Mouse (Mus musculus) embryonic fibroblast, embryonic 13.5 days (primary cell): ENCODE measurements around the gene Sfrp4. TPM values are rescaled to one million over a fixed set of nuclear protein-coding genes. Genes with fewer than 3 reads are reported as not detected.
A peak's percentile ranks its signal among the peaks of the same experiment; 100 is the strongest.

Source experiments
- H3K27ac ChIP-seq: 2 replicates; pipeline ENCODE4 v1.5.1; 2012; ENCODE audit warnings: low read length, control low read depth, inconsistent platforms; ENCODE audit not compliant: insufficient read depth
- H3K4me1 ChIP-seq: 2 replicates; pipeline ENCODE4 v1.6.1; 2011; ENCODE audit warnings: low read length; ENCODE audit not compliant: control insufficient read depth, insufficient read depth
- H3K4me3 ChIP-seq: 2 replicates; pipeline ENCODE4 v1.5.1; 2011; ENCODE audit warnings: mild to moderate bottlenecking, control low read depth, low read length; ENCODE audit not compliant: insufficient read depth
- CTCF ChIP-seq: IDR thresholded peaks from 2 replicates; pipeline ENCODE4 v1.5.1; 2011; ENCODE audit warnings: mild to moderate bottlenecking, control low read depth, low read length, moderate library complexity, borderline replicate concordance; ENCODE audit not compliant: insufficient read depth
- POLR2A ChIP-seq: IDR thresholded peaks from 2 replicates; pipeline ENCODE4 v1.6.1; 2011; ENCODE audit warnings: low read depth, mild to moderate bottlenecking, control low read depth, low read length, moderate library complexity
- polyA plus RNA-seq: library from polyadenylated mRNA; stranded (reverse); fragments of >200 nt; gene quantifications from 2 replicates; pipeline ENCODE4 v1.2.4, GENCODE M21; 2011; ENCODE audit warnings: low read depth; ENCODE audit not compliant: missing spikeins, insufficient read length

Gene Sfrp4
- polyA plus RNA-seq, 1 experiment = 1.5 TPM

GRCm38 (mm10) chr13:19612963-19613362 is 9.9 kb upstream of the Sfrp4 start:
- H3K4me3 ChIP-seq = no peak overlapping the region
- no peak overlapping the region for H3K27ac ChIP-seq
- no peaks in the 10 kb centered on the region for H3K4me1 ChIP-seq
- no peak for TF ChIP-seq POLR2A

- Histone ChIP-seq H3K4me3 (no peak overlapping the region), H3K27ac (no peak overlapping the region), H3K4me1 (no peaks in the 10 kb centered on the region)
- no peak for TF ChIP-seq POLR2A
- TF ChIP-seq CTCF = no peak
Measured at GRCm38 (mm10) chr13:19613426-19613825, 9.5 kb upstream of the Sfrp4 start.

GRCm38 (mm10) chr13:19614311-19614710 is 8.6 kb upstream of the Sfrp4 start:
- Histone ChIP-seq H3K4me1 (no peaks in the 10 kb centered on the region), H3K27ac (no peak overlapping the region), H3K4me3 (no peak overlapping the region)
- TF ChIP-seq POLR2A (no peak), CTCF (no peak)

DNA sequence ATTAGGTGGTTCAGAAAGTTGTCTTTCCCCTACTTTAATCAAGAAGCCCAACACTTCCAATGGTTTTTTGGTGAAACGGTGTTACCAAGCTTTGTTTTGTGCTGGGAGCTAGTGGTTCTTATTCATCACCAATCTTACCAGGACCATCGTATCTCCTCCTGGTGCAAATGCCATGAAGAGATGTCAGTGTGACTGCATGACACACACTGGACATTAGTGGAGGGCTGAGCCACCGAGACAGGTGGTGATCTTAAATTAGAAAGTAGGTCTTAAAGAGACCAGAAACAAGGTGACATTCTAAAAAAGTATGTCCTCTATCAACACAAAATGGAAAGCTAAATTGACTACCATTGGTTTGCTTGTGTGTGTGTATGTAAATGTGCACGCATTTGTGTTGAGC is 4.8 kb upstream of the Sfrp4 start:
- H3K4me1 ChIP-seq = no peaks in the 10 kb centered on the region
- no peak for TF ChIP-seq POLR2A
- TF ChIP-seq CTCF = no peak
- no peak overlapping the region for H3K27ac ChIP-seq
- no peak overlapping the region for H3K4me3 ChIP-seq

DNA sequence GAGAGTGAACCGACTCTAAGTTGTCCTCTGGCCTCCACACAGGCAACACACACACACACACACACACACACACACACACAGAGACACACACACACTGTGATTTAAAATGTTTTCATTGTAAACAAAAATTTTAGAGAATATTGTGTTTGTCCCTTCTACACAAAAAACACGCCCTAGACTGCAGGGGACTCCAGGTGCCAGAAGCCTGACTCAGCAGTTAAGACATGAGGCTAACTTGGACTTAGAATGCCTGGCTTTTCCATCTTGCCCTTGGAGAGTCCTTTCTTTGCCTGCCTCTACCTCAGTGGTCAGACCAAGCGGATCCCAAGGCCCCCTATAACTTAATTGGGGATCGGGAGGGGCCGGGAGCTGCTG is 4.1 kb upstream of the Sfrp4 start:
- H3K4me3 ChIP-seq = peak overlapping the region; percentile 55
- H3K4me1 ChIP-seq = no peaks in the 10 kb centered on the region
- H3K27ac ChIP-seq = no peak overlapping the region
- TF ChIP-seq CTCF (no peak), POLR2A (no peak)

DNA sequence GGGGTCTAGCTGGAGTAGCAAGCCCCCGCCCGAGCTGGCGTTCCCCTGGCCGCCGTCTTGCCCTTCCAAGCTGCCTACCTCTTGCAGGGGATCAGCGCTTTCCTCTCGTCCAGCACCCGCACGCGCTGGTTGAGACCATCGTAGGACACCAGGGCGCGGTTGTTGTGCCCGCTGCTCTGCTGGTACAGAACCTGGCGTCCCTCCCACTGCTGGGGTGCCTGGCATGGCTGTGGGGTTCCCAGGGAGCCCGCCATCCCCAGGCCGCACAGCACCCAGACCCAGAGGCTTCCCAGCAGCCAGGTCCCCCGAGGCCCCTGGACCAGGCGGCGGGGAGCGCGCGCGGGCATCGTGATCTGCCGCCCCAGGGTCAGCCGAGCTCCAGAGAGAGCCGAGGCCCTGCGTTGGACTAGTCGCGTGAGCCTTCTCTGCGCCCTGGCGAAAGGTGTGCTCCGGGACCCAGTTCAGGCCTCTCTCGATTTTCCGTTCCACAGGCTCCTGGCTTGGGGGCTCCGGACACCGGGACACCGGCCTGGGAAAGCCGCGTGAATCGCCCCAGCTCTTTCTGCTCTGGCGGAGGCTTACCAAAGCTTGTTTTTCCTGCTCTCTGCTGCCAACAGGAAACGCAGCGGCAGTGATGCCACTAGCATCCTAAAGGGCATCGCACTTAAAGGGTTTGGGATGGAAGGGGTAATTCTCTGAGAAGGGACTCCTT is 3.5 kb upstream of the Sfrp4 start, which contains the start of gene Epdr1:
Gene Epdr1 (minus strand): TSS at position 712 of the 712 bp plus-strand sequence.
- peak; percentile 70 for TF ChIP-seq POLR2A
- TF ChIP-seq CTCF = peak; percentile 59; the same call in 1 of the 2 replicates
- no peaks in the 10 kb centered on the region for H3K4me1 ChIP-seq
- 0 out of 2 replicates have a peak within 1 kb of the TSS, but pooled peaks have one; percentile 22 for H3K27ac ChIP-seq
- peak within 1 kb of the TSS; percentile 55 for H3K4me3 ChIP-seq

- H3K4me1 ChIP-seq = peaks cover 5% of the 10 kb centered on the region; the same call in 1 of the 2 replicates
- no peak overlapping the region for H3K27ac ChIP-seq
- TF ChIP-seq POLR2A = no peak
- TF ChIP-seq CTCF = no peak
- H3K4me3 ChIP-seq = peak overlapping the region; percentile 23
Measured at GRCm38 (mm10) chr13:19623228-19623905, 463 bp downstream of the Sfrp4 start.

- Histone ChIP-seq H3K27ac (no peak overlapping the region), H3K4me3 (no peak overlapping the region), H3K4me1 (peaks cover 5% of the 10 kb centered on the region; the same call in 1 of the 2 replicates)
- TF ChIP-seq POLR2A (no peak), CTCF (no peak)
Measured at GRCm38 (mm10) chr13:19624632-19625320, 1.9 kb downstream of the Sfrp4 start.

DNA sequence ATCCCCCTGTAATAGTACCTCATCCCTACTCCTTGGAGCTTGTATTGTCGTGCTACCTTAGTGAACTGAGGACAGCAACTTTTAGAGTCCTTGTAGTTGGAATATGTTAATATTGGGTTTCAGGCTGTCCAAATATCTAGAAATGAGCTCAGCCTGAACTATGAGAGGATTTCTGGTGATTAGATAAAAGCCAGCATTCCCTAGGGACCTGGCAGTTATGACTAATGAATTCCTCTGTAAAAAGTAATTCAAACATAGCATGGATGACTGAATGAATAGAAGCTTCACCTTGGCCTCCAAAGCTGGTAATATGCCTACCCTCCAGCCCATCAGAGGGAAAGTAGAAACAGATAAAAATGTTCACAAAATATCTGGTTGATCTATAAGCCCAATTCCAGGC is 3.6 kb downstream of the Sfrp4 start:
- H3K4me1 ChIP-seq = peaks cover 5% of the 10 kb centered on the region; the same call in 1 of the 2 replicates
- no peak overlapping the region for H3K27ac ChIP-seq
- no peak overlapping the region for H3K4me3 ChIP-seq
- TF ChIP-seq POLR2A (no peak), CTCF (no peak)
